Mouse (Mus musculus) common myeloid progenitor, adult 5-6 weeks (primary cell): ENCODE measurements at regions not wholly inside any gene's neighbourhood (a gene's known extent, or its start where the extent isn't known, plus 50 kb on each side); places are given as distances from the start of the nearest gene placed in this dataset.

ENCODE experiments used
- ATAC-seq: replicated peaks from 2 replicates; pipeline ENCODE4 v1.8.0; 2016; ENCODE audit warnings: low read depth, mild to moderate bottlenecking, moderate TSS enrichment, inconsistent platforms; ENCODE audit not compliant: poor library complexity, severe bottlenecking

GRCm38 (mm10) chr13:37525097-37525726, 180.2 kb downstream of the Ly86 start:
- no peak for ATAC-seq

- ATAC-seq, result no peak
Observed at GRCm38 (mm10) chr13:37526102-37526501, 181.1 kb downstream of the Ly86 start.

- ATAC-seq, result peak; percentile 39; the same call in 1 of the 2 replicates
Observed at GRCm38 (mm10) chr13:37528380-37528779, 183.4 kb downstream of the Ly86 start.

DNA sequence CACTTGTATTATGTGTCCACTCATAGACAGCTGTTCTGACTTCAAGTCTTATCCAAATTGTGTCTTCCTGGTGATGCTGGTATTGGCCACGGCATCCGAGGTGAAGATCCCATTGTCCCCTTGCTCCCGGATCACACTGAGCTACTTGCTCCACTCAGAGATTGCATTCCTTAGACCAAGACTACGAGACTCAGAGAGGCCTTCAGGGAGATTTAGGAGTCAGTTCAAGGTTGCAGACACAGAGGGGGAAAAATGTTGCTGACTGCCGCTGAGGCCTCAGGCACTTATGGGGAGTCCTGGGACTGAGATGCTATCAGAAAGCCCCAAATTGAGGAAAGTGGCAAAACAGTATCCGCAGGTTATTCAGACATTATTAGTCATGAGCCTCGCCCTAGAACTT, 183.9 kb downstream of the Ly86 start:
- no peak for ATAC-seq

GRCm38 (mm10) chr13:37531512-37532183, 186.6 kb downstream of the Ly86 start:
- ATAC-seq, result no peak

DNA sequence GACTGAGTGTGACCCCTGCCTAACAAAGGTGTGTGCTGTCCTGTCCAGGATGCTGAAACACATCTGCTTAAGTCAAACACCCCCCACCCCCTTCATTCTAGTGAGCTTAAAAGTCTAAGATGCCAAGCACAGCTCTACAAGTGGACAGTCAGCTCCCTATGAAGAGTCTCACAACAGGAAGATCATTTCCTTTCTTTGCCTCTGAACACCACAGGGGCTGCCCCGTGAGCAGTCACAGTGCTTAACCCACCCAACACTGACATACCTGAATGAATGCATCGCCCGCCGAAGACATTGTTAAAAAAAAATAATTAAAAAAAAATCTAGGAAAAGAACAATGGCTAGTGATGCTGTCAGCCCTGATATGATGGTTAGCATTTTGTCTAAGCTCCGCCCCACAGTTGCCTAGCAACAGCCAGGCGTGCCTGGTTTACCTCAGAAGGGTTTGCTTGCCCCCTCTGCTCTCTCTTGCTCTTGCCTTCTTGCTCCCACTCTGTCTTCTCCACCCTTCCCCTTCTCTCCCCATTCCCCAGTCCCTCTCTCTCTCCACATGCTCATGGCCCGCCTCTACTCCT, 187.7 kb downstream of the Ly86 start:
- ATAC-seq, result no peak

DNA sequence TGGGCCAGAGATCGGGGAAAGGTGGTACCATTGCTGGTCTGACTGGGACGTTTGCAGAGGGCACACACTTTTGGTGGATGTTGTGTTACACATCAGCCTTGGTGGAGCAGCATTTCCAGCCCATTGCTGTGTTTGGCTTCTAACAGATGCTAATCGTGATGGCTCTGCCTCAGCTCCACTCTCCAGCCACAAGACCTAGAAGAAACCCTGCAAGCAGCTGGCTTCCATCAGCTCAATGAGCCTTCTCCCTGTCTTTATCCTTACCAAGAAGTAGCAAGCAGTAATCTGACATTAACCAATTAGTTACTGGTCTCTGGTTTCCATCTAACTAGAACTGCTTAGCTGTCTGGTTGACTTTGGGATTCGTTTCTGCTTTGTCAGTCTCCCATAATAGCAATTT, 188.8 kb downstream of the Ly86 start:
- ATAC-seq, result no peak

- ATAC-seq, result 0 out of 2 replicates have a peak, but pooled peaks have one; percentile 10
Observed at GRCm38 (mm10) chr13:37537330-37537729, 192.3 kb downstream of the Ly86 start.

DNA sequence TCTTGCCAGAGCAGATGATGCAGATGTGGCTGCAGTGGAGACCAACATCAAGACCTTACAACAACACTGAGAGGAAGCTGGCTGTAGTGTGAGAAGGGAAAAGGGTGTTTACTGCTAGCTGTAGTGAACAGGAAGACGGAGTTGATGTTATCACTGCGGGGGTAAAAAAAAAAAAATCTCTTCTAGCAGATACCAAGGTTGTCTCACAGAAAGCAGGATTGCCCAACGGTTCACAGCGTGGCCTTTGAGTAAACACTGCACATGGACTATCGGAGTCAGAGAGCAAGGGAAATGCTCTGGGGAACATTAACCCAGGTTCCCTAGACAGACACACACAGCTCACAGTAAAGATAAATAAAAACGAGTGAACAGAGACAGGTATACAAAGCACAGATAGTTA, 192.8 kb downstream of the Ly86 start:
- ATAC-seq, result peak; percentile 22

GRCm38 (mm10) chr13:37540980-37541531, 196.0 kb downstream of the Ly86 start:
- no peak for ATAC-seq

GRCm38 (mm10) chr13:37541674-37542073, 196.7 kb downstream of the Ly86 start:
- peak; percentile 89 for ATAC-seq

DNA sequence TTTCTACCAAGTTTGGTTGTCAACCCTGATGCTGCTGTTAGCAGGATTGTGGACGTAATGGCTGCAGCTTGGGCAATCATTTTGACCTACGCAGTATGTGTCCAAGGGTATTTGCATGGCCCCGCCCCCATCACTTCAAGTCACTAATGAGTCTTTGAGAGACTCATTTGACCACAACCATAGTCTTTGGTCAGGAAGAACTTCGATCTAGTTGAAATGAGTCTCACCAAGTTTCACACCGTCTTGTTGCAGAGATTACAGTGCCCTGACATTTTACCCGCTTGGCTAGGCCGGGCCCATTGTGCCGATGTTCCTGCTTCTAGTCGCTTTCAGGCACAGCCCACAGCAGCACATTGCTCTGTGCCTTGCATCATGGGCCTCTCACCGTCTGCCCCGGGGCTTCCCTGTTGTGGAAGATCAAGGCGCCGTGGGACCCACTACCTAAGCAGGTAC, 197.8 kb downstream of the Ly86 start:
- ATAC-seq, result no peak

- no peak for ATAC-seq
Observed at GRCm38 (mm10) chr13:37543788-37544187, 198.8 kb downstream of the Ly86 start.

- no peak for ATAC-seq
Observed at GRCm38 (mm10) chr13:37544696-37545095, 199.7 kb downstream of the Ly86 start.

GRCm38 (mm10) chr13:37546556-37546955, 201.5 kb downstream of the Ly86 start:
- ATAC-seq, result no peak

DNA sequence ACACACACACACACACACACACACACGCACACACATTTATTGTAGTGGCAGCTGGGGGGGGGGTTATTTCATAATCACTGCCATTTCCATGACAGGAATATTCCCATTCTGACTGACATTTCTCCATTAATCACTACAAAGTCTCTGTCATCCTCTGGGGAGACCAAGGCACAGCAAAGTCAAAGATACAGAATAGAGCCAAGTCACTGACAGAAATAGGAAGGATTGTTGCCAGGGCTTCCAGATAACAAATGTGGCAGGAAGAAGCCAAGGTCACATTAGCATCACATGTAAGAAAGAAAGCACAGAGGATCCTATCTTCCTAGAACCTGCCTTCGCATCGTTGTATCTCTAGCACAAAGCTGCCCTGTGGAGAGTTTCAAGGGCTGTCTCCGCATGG, 205.6 kb downstream of the Ly86 start:
- no peak for ATAC-seq

DNA sequence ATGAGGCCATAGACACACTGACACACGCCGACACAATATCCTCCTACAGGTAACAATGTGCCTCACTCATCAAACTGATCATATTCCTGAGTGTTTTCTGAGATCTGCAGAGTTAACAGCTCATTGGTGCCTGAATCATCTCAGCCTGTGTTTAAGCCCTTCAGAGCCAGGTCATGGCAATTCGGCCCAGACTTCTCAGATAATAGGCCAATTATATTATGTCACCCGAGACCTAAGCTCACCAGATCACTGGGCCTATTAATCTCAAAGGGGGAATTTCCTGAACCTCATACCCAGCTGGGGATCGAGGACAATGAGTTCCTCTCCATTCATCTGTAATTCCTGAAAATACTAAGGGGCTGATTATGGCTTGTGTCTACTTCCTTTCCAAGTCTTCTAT, 208.4 kb downstream of the Ly86 start:
- no peak for ATAC-seq

DNA sequence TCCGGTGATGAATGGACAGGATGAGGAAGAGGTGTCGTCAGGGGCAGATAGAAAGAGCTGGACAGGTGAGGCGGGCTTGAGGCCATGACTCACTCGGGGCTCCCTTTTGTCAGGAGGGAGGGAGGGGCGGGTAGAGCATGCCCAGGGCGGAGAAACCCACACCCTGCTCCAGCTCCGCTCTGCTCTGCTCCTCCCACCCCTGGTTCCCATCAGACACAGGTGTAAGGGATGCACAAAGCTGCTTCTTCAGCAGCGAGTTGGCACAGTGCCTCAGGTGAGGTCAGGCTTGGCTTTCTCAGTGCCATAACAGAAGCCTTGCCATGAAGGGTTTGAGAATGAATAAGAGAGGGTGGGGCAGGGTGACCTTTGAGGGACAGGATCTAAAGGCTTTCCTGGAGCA, 212.2 kb downstream of the Ly86 start:
- ATAC-seq, result no peak

- ATAC-seq, result no peak
Observed at GRCm38 (mm10) chr13:37557766-37558165, 212.8 kb downstream of the Ly86 start.

DNA sequence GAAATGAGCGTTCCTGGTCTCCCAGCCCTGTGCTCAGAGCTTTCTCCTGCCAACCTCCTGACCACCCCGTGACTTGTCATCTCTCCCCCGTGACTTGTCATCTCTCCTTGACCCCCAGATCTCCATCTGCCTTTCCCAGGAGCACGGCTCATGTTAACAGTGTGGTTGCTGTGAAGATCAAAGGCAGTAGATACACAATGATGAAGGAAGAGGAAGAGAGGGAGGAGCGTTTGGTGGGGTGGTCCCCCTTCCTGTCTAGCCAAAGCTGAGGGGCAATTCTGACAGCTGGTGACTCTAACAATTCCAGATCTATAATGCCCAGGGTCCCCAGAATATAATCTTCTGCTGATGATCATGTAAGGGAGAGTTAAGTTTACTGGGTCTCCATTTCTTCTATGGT, 214.0 kb downstream of the Ly86 start:
- ATAC-seq, result no peak

- ATAC-seq, result peak; percentile 55
Observed at GRCm38 (mm10) chr13:37559706-37560313, 214.8 kb downstream of the Ly86 start.
